Mouse (Mus musculus) CH12.LX (cell line): ENCODE results near the gene Bcas3. TPM values are rescaled to one million over a fixed set of nuclear protein-coding genes. Genes with fewer than 3 reads are reported as not detected.

ENCODE experiments used
- DNase-seq: peaks from one replicate; pipeline ENCODE4 v3.0.0-alpha.2; 2013; ENCODE audit errors: extremely low read depth
- H3K27ac ChIP-seq: 2 replicates; pipeline ENCODE4 v1.5.1; 2012; ENCODE audit warnings: low read depth, mild to moderate bottlenecking, control low read depth, moderate library complexity; ENCODE audit not compliant: insufficient read depth
- H3K27me3 ChIP-seq: replicated peaks from 2 replicates; pipeline ENCODE3; 2012; ENCODE audit warnings: inconsistent platforms
- H3K36me3 ChIP-seq, 2 experiments: replicated peaks in 1 of 2; 2 replicates each; pipeline versions ENCODE3 to v1.6.1; 2012; ENCODE audit warnings: inconsistent platforms in 1 of 2, low read length in 1 of 2, mild to moderate bottlenecking in 1 of 2, mixed read lengths in 1 of 2, moderate library complexity in 1 of 2; ENCODE audit not compliant: control insufficient read depth in 1 of 2, insufficient read depth in 1 of 2
- H3K4me1 ChIP-seq, 2 experiments: 2 replicates each; pipeline ENCODE4 v1.6.1; 2012; ENCODE audit warnings: inconsistent platforms in 1 of 2, moderate library complexity in 1 of 2; ENCODE audit not compliant: insufficient read depth in 2 of 2, control insufficient read depth in 1 of 2
- H3K4me2 ChIP-seq: 2 replicates; pipeline ENCODE4 v1.6.1; 2012; ENCODE audit warnings: low read depth, mild to moderate bottlenecking, control low read depth; ENCODE audit not compliant: poor library complexity, insufficient read depth, severe bottlenecking
- H3K4me3 ChIP-seq, 3 experiments: fragments of 150-350 bp in 1 of 3; sonication (generic) in 1 of 3; replicated peaks in 1 of 3; 2 replicates each; pipeline versions ENCODE3 to v1.5.1; 2011 to 2012; ENCODE audit warnings: low read depth in 2 of 3, low read length in 2 of 3, mild to moderate bottlenecking in 2 of 3, moderate library complexity in 2 of 3, control low read depth in 1 of 3, improper control_type of control experiment in 1 of 3, inconsistent platforms in 1 of 3, mixed read lengths in 1 of 3; ENCODE audit not compliant: poor library complexity in 1 of 3
- H3K79me2 ChIP-seq: replicated peaks from 2 replicates; pipeline ENCODE4 v1.6.1; 2012; ENCODE audit warnings: mild to moderate bottlenecking, moderate library complexity; ENCODE audit not compliant: control insufficient read depth, poor library complexity, insufficient read depth, severe bottlenecking; ENCODE audit errors: extremely low read depth
- H3K9ac ChIP-seq: 2 replicates; pipeline ENCODE4 v1.6.1; 2012; ENCODE audit warnings: low read depth, mild to moderate bottlenecking, control low read depth, moderate library complexity; ENCODE audit not compliant: insufficient read depth
- H3K9me3 ChIP-seq: replicated peaks from 2 replicates; pipeline ENCODE3; 2012; ENCODE audit warnings: low read length, inconsistent platforms, mixed read lengths
- E2F4 ChIP-seq: IDR thresholded peaks from 2 replicates; pipeline ENCODE4 v1.6.1; 2011; ENCODE audit warnings: low read depth, low read length, improper control_type of control experiment; ENCODE audit not compliant: insufficient replicate concordance
- HCFC1 ChIP-seq: IDR thresholded peaks from 2 replicates; pipeline ENCODE4 v1.6.1; 2012; ENCODE audit warnings: low read depth, mild to moderate bottlenecking, inconsistent platforms, low read length, improper control_type of control experiment
- IRF4 ChIP-seq: IDR thresholded peaks from 2 replicates; pipeline ENCODE4 v1.6.1; 2014; ENCODE audit warnings: low read depth, mild to moderate bottlenecking, inconsistent platforms, low read length, improper control_type of control experiment
- JUND ChIP-seq: conservative IDR thresholded peaks from 2 replicates; pipeline ENCODE4 v1.6.1; 2011; ENCODE audit warnings: low read depth, low read length, improper control_type of control experiment
- KAT2A ChIP-seq: IDR thresholded peaks from 2 replicates; pipeline ENCODE4 v1.6.1; 2012; ENCODE audit warnings: low read length, improper control_type of control experiment, inconsistent platforms; ENCODE audit not compliant: insufficient replicate concordance
- MAFK ChIP-seq: IDR thresholded peaks from 2 replicates; pipeline ENCODE4 v1.6.1; 2011; ENCODE audit warnings: low read length, improper control_type of control experiment; ENCODE audit not compliant: insufficient replicate concordance
- MAX ChIP-seq: IDR thresholded peaks from 2 replicates; pipeline ENCODE4 v1.6.1; 2011; ENCODE audit warnings: low read length, improper control_type of control experiment
- MAZ ChIP-seq: IDR thresholded peaks from 2 replicates; pipeline ENCODE4 v1.6.1; 2012; ENCODE audit warnings: low read depth, mild to moderate bottlenecking, inconsistent platforms, low read length, improper control_type of control experiment, moderate library complexity
- NELFE ChIP-seq: IDR thresholded peaks from 2 replicates; pipeline ENCODE4 v1.6.1; 2011; ENCODE audit warnings: low read depth, low read length, improper control_type of control experiment
- NRF1 ChIP-seq: IDR thresholded peaks from 2 replicates; pipeline ENCODE4 v1.6.1; 2014; ENCODE audit warnings: low read depth, mild to moderate bottlenecking, inconsistent platforms, low read length, improper control_type of control experiment, moderate library complexity
- POLR2A ChIP-seq: IDR thresholded peaks from 2 replicates; pipeline ENCODE4 v1.6.1; 2011; ENCODE audit warnings: low read depth, mild to moderate bottlenecking, improper control_type of control experiment, low read length
- USF2 ChIP-seq: conservative IDR thresholded peaks from 2 replicates; pipeline ENCODE4 v1.6.1; 2011; ENCODE audit warnings: low read depth, low read length, improper control_type of control experiment
- ZKSCAN1 ChIP-seq: IDR thresholded peaks from 2 replicates; pipeline ENCODE4 v1.6.1; 2012; ENCODE audit warnings: low read depth, inconsistent platforms, low read length, improper control_type of control experiment, borderline replicate concordance
- ZMIZ1 ChIP-seq: IDR thresholded peaks from 2 replicates; pipeline ENCODE4 v1.6.1; 2012; ENCODE audit warnings: low read depth, mild to moderate bottlenecking, inconsistent platforms, low read length, improper control_type of control experiment
- dilution Hi-C: fragments of 300-500 bp; cut with MboI; formaldehyde crosslinking; loops from 2 replicates; pipeline ENCODE4 v1.14.3; 2020; ENCODE audit warnings: low sequenced_read_pairs; ENCODE audit not compliant: extremely low pct_unique_long_range_greater_than_20kb, extremely low pct_ligation_motif_present
- in situ Hi-C: fragments of 300-500 bp; cut with MboI; formaldehyde crosslinking; loops from 3 replicates; pipeline ENCODE4 v1.14.3; 2019; ENCODE audit warnings: low sequenced_read_pairs, low pct_ligation_motif_present, low pct_unique_long_range_greater_than_20kb, mixed read lengths
- polyA plus RNA-seq: library from polyadenylated mRNA; unstranded; fragments of >175 nt; gene quantifications from 2 replicates; pipeline ENCODE4 v1.2.1, GENCODE M21; 2012; ENCODE audit warnings: low read depth; ENCODE audit not compliant: insufficient read length
- total RNA-seq, 2 experiments: library from RNA; depleted of rRNA; stranded (reverse); fragments of 300-350 nt in 1 of 2; fragments of >200 nt in 1 of 2; gene quantifications; 2 replicates each; pipeline ENCODE4 v1.2.3; 2012 to 2014

Gene Bcas3
- total and polyA plus RNA-seq, 3 experiments = 8.2 to 21.3 (median 9.7) TPM

- H3K9me3 ChIP-seq = no peaks in the 10 kb centered on the region
- H3K4me3 ChIP-seq = peak overlapping the region in 2 of 3 experiments; percentile 16 to 17
- in situ Hi-C loops = loop anchor here (10.0 kb wide), 2 partner anchors 301 to 349 kb away; partner anchors contain the start of gene 1700125H20Rik
- peak; percentile 78 for DNase-seq
- no peaks in the 10 kb centered on the region for H3K27me3 ChIP-seq
- H3K9ac ChIP-seq = peak overlapping the region; percentile 28; the same call in 1 of the 2 replicates
- H3K4me1 ChIP-seq = peaks cover 0 to 23% of the 10 kb centered on the region in 2 experiments
- H3K36me3 ChIP-seq = no peaks in the 10 kb centered on the region
- H3K79me2 ChIP-seq = no peaks in the 10 kb centered on the region
- no peak overlapping the region for H3K27ac ChIP-seq
- dilution Hi-C loops = no loop called here
- peak; percentile 50 for TF ChIP-seq POLR2A
- TF ChIP-seq MAZ = 0 out of 2 replicates have a peak, but pooled peaks have one; percentile 25
- TF ChIP-seq NELFE = peak; percentile 67; the same call in 1 of the 2 replicates
- TF ChIP-seq NRF1 = peak; percentile 100
- TF ChIP-seq ZMIZ1 = no peak
- TF ChIP-seq MAFK = no peak
- TF ChIP-seq HCFC1 = 0 out of 2 replicates have a peak, but pooled peaks have one; percentile 10
- no peak for TF ChIP-seq IRF4
- TF ChIP-seq, all 38 proteins: peak for 5
- peak overlapping the region; percentile 81 for H3K4me2 ChIP-seq
Observed at GRCm38 (mm10) chr11:85524186-85524585, 171.2 kb downstream of the Bcas3 start.

DNA sequence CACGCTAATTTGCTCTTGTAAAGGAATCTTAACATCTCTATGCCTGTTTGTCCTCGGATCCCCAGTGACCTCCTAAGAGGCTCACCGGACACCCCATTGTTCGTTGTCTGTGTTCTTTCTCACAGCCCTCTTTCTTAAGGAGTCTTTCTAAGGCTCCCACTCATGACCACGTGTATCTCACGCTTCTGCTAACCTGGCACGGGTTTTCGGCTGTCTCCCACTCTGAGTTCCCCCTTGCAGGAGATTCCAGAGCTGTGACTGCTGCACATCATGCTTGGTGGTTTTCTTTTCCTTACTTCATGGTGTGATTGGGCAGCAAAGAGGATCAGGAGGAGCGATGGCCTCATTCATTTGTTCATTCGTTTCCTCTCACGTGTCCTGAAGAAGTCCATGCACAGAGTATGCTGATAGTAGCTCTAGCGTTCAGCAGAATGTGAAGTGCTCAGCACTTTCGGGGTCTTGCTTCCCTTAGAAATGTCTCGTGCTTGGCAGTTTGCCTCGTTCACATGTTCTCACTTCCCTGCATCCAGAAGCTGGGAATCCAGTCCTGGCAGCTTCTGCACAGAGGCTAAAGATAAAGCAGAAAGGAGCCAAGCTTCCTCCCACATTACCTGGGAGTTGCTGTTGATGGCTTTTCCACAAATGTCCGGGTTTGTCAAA lies 172.0 kb downstream of the Bcas3 start:
- Histone ChIP-seq H3K36me3 (no peaks in the 10 kb centered on the region), H3K4me3 (no peak overlapping the region), H3K79me2 (no peaks in the 10 kb centered on the region), H3K9me3 (no peaks in the 10 kb centered on the region), H3K27me3 (no peaks in the 10 kb centered on the region), H3K4me2 (no peak overlapping the region), H3K9ac (no peak overlapping the region), H3K27ac (no peak overlapping the region), H3K4me1 (peaks cover 0 to 23% of the 10 kb centered on the region in 2 experiments)
- dilution Hi-C loops (no loop called here), in situ Hi-C loops (loop anchor here (5.0 to 10.0 kb wide), 3 partner anchors 37 to 350 kb away; partner anchors contain the start of gene 1700125H20Rik)
- TF ChIP-seq KAT2A (no peak), MAX (0 out of 2 replicates have a peak, but pooled peaks have one; percentile 31), E2F4 (no peak), ZKSCAN1 (no peak), JUND (no peak), USF2 (no peak)
- no peak for DNase-seq
